Mouse (Mus musculus) brain, adult 2 months (tissue): ENCODE measurements at regions not wholly inside any gene's neighbourhood (a gene's known extent, or its start where the extent isn't known, plus 50 kb on each side); places are given as distances from the start of the nearest gene placed in this dataset.

Experiments
- DNase-seq: peaks from one replicate; pipeline ENCODE4 v3.0.0; 2011; ENCODE audit warnings: low read depth, low spot score

DNA sequence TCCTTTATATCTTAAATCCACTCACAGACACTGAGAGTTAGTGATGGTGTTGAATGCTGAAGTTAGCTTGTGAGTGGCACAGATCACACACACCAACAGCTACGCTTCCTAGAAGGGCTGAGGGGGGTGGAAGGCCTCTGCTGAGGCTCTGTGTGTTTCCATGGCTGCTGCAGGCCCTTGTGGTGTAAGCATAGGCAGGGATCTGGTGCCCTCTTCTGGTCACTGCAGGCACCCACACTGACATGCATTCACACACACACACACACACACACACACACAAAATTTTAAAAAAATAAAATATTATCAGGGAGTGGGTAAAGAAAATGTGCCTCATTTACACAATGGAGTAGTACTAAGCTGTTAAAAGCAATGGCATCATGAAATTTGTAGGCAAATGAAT is 105.5 kb upstream of the 1700021F07Rik start:
- DNase-seq, result no peak

DNA sequence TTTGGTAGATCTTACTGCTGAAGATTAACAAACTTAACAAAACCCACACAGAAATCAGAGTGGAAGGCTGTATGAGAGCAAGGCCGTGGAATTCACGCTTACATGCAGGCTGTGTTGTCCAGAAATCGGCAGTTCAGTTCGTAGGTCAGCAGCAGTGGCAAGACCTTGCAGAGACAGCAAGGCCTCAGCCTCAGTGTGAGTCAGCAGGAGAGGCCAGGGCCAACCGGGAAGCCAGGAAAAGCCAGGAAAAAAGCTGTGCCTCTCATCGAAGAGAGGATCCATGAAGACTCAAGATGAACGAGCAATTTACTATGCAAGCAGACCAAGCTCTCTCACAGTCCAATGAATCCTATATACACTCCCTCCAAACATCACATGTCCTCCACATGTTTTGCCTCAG is 103.4 kb upstream of the 1700021F07Rik start:
- DNase-seq, result no peak

DNA sequence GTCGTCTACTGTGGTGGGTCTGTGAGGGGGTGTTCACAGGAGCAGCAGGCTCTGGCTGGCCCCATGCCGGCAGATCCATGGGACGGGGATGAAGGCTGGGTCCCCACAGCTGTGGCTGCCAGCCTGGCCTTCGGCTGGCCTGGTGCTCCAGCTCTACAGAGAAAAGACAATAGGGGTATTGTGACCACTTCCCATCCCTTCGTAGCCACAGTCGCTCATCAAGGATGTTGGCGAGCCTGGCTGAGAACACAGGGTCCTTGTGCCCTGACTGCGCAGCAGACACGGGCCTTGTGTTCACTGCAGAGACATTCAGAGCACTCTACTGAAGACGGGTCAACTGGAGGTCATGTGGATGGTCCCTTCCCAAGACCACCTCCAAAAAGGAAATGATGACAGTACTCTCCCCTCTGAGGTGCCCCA is 102.4 kb upstream of the 1700021F07Rik start:
- peak; percentile 82 for DNase-seq

DNA sequence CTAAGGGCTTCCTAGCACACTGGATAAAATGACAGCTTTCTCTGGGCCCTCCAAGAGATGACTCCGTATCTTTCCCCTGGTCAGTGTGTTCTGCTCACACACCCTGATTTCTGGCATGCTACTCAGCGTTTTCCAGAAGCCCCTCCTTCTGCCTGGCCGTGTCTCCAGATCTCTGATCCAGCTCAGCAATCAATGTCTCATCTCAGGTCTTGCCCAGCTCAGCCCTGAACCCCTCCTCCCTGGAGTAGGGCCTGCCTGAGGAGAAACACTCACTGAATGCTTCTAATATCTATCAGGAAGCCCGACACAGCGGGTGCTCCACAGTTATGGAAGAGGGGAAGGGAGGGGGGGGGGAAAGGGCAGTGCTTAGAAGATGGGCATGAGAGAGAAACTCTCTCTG is 101.9 kb upstream of the 1700021F07Rik start:
- no peak for DNase-seq

DNA sequence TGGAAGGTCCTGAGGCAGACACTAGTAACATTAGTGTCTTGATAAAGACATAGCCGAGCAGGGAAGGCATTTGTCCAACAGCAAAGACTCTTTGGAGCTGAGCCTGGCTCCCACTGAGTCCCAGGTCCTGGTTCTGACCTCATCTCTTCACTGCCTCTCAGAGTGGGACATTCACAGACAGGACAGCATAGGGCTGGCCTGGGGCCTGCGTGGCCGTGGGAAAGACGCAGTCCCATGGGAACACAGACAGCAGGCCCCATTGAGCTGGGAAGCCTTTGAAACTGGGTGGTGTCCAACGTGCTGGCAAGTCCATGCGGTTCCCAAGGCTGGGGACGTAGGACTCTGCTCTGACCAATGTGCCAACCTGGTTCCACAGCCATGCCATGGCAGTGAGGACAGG is 97.5 kb upstream of the 1700021F07Rik start:
- DNase-seq, result no peak

DNA sequence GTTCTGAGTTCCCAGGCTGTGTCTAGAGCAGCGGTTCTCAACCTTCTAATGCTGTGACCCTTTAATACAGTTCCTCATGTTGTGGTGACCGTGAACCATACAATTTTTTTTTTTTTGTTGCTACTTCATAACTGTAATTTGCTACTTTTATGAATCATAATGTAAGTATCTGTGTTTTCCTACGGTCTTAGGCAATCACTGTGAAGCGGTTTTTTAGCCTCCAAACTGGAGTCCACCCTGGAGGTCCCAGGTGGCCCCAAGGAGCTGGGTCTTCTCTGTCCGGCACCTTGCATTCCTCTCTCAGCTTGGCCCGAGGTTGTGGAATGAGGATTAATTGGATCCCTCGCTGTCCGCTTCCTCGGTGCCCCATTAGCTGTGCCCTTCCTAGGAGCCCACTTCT is 96.6 kb upstream of the 1700021F07Rik start:
- DNase-seq, result no peak

DNA sequence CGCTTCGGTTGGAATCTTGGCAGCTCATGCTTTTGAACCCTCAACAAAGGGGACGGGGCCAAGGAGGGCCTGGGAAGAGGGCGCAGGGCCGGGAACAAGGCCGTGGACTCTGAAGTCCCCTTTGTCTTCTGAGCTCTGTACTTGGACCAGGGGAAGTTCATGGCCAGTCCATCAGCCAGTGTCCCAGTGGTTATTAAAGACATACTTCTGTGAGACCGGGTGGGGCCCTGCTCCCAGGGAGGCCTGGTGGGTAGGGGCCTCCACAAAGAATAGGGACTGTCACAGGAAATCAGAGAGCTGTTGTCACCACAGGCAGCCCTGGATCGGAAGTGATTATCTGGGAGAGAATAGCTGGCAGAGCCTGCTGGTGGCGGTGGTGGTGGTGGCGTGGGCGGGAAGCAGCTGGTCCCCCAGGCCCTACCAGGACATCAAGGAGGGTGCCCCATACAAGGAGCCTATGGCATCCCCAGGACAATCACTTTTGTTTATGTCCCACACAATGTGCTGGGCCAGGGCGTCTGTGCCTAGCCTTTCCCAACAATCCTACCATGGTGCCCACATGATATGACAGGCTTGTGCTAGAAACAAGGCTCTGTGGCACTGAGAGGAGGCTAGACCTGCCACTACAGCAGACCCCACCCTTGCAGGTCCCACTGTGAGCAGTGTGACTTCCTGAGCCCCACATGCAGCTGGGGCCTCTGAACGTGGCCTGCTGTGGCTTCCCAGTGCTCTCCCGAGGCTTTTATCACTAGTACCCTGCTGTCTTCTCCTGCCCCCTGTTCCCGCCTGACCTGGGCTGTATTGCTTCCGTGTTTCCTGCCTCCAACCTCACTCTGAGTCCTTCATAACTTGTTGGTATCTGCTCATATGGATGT is 96.0 kb upstream of the 1700021F07Rik start:
- no peak for DNase-seq

DNA sequence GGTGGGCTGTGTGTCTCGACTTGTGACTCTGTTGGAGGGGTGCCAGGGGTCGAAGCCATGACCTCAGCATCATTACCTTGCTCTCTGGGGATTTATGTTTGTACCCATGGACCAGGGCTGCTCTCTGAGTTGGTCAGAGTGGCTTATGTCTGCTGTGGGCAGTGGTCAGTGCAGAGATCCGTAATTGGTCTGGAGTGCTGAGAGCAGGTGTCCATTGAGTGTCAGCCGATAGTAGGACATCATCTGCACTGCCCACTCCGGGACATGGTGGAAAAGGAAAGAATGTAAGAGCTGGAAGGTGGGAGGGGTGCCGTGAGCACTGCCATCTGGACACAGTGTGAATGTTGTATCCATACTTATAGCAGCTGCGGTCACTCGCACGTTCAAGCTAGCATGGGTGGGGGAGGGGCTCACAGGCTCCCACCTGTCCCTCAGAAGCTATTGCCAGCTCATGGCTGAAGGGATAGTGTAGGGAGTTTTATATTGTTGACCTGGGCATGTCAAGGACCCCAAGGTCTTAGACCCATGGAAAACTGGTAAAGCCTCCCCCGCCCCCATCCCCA is 94.4 kb upstream of the 1700021F07Rik start:
- DNase-seq, result no peak

DNA sequence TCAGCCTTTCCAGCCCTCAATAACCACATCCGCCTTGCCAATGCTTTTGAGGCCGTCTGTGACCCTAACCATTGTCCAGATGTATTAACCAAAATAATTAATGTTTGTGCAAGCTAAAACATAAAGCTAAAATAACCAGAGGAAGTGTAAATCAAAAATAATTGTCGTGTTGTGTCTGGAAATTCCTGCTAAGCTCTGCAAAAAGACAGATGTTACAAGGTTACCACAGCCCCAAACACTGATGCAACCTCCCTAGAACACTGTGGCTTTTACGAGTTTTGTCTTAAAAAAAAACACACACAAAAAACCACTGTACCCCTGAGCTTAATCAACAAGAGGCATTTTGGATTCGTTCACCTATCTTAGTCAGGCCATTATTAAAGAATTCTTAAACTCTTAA is 90.5 kb upstream of the 1700021F07Rik start:
- no peak for DNase-seq

DNA sequence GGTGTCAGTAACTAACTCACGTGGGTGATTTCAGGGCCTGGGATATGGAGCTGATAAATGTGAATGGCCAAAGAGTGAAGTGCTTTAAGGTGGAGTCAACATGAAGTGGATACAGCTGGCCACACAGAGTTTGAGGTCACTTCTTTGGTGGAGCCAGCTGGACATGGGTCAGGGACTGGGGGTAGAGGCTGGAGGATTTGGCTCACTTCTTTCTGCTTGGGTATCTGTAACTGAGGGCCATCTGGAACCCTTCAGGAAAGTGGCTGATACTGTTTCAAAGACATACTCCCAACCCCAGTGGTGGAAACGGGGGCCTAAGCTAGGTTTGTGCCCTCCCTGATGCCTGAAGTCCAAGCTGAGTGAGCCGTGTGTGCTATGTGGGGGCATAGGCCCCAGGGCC is 90.1 kb upstream of the 1700021F07Rik start:
- no peak for DNase-seq

DNA sequence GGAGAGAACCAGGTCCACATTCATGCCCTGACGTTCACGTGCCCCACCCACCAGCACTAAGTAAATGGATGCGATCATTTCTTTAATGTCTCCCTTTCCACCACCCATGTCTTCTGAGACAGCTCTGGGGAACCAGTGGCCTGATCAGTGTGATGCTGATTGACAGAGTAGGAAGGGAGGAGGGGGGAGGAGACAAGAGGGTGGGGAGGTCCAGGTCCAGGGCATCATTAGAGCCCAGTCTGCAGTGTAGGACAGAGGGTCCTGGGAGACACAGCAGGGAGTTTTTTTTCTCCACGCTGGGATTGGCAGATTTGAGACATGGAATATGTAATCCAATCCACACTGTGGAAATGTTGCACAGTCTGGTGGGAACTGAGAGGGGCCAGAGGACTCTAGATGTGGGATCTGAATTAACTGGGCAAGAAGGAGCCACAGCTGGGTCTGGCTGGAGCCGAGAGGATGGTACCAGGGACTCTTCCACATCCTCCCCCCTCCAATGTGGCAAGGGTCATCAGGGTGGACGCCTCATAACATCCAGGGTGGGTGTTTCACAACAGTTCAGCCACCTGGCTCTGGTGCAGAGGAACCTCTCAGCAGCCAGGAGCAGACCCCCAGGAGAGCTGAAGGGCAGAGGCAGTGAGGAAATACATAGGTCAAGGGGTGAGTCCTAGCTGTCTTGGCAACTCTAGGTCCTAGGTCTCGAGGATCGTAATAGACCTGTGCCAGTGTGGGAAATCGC is 89.3 kb upstream of the 1700021F07Rik start:
- no peak for DNase-seq

DNA sequence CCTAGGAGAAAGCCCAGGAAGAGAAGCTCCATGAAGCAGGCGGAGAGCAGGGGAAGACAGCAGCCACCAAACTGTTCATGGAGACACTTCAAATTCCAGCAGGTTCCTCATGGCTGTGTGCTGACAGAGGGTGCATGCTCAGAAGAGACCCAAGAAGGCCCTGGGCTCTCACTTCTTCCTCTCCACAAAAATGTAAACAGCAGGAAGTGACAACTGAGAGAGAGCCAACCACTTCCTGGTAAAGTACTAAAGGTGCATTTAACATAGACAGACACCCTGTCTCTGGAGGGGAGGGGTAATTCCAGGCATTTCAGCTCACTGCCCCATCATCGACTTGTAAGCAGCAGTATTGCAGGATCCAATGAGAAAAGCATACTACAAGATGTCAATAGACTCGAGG is 85.8 kb upstream of the 1700021F07Rik start:
- no peak for DNase-seq

DNA sequence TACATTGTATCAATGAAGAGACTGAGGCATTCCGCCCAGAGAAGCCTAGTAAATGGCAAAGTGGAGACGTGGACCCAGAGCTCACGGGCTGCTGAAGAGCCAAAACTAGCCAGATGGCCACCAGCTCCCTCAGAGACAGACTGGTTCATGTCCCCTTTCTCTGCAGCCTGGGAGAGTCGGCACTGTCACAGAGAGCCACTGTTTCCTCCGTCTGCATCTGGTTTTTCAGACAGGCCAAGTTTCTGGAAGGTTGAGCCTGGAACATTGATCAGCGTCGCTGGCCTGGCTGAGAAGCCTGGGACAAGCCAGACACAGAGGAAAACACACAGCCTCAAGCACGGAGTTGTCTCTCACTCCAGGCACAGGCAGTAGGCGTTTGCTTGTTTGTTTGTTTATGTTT is 83.4 kb upstream of the 1700021F07Rik start:
- DNase-seq, result peak; percentile 43

DNA sequence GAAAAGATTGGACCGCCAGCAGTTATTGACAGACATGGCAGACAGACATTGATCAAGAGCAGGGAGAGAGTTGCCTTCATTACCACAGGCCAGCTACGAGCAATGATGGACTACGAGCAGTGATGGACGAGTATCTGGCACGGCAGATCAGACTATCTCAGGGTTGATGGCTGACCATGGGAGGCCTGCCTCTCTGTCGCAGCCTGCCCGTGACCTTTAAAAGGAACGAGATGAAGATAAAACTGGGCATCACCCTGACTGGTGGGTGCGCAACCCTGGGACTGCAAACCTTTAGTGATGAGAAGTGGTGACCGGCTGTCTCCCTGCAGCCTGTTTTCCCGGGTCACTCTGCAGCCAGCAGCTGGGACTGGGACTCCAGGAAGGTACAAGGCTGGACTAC is 80.3 kb upstream of the 1700021F07Rik start:
- no peak for DNase-seq

DNA sequence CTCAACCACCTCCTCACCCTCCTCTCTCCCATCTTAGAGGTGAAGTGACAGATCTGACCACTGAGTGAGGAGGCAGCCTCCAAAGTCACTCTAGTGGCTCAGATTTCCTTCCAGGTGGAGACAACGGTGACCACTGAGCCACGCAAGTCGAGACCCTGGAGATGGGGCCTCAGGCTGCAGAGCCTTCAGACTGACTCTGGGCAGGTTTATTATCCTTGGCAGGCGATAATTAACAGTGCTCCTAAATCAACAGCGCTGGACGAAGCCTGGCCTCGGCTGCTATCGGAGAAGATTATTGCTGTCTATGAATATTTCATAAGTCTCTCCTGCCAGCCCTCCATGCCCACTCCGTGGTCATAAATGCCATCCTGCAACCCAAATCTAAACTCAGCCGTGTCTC is 79.1 kb upstream of the 1700021F07Rik start:
- no peak for DNase-seq

DNA sequence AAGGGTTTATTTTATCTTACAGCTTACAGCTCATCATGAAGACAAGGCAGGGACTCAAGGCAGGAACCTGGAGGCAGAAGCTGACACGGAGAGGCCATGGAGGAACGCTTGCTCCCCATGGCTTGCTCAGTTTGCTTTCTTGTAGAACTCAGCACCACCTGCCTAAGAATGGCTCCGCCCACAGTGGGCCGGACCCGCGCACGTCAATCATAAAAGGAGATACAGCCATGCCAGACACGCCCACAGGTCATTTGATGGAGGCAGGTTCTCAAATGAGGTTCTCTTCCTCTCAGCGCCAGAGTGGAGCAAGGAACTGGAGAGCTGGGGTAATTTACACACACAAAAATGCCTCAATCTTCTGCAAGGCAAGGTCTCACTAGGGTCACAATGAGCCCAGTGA is 78.0 kb upstream of the 1700021F07Rik start:
- DNase-seq, result no peak

DNA sequence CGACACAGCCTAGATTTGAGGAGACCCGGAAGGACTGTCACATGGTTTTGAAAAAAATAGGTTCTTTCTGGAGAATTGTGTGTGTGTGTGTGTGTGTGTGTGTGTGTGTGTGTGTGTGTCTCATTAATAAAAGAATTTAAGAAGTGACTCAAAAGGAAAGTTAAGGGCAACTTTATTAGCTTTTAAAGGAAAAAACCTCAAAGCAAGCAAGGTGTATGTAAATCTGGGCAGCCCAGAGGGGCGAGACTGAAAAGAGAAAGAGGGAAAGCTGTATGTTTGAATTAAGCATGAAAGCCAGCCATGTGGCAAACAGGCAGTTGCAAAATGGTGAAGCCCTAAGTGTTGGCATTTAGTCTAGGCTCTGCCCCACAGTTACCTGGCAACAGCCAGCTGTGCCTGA is 77.3 kb upstream of the 1700021F07Rik start:
- no peak for DNase-seq

DNA sequence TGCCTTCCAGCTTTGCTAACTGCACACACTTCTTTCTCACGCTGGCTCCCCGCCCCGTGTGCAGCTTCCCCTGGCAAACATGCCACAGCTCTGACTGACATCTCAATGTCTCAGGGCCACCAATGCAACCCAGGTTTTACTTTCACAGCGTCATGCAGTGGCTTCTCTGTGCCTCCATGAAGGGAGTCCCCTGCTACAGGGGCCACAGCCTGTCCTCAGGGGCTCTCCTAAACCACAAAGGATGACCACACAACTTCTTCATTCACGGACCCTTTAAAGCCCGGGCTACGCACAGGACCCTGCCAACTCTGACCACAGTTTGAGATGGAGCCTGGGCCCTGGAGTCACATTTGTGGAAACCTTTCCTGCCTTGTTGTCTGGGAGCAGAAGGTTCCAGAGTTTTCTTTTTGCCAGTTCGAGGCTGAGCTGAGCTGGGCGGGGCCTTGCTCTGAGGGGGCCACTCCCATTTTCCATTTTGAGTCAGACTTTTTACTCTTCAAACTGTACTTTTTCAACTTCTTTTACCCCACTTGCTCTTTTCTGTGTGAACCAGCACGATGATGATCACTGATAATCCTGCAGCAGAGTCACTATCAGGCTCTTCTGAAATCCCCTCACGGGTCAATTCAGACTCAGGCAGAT is 73.7 kb upstream of the 1700021F07Rik start:
- DNase-seq, result no peak

DNA sequence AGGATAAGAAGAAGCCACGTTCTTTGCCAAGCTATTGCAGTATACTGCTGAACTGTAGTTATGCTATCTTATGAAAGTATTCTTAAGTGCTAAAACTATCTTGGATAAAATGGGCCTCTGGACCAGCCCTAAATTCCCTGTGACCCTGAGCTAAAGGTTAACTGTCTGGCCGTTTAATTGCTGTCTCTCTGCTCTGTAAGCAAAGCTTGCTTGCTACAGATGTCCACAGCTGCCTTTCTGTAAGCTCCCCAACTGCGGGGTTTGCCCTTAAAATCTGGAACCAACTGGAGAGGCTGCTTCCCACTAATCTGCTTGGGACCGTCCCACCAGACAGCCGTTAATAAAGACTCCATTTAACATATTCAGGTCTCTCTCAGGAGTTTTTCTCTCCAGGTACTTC is 73.2 kb upstream of the 1700021F07Rik start:
- no peak for DNase-seq

DNA sequence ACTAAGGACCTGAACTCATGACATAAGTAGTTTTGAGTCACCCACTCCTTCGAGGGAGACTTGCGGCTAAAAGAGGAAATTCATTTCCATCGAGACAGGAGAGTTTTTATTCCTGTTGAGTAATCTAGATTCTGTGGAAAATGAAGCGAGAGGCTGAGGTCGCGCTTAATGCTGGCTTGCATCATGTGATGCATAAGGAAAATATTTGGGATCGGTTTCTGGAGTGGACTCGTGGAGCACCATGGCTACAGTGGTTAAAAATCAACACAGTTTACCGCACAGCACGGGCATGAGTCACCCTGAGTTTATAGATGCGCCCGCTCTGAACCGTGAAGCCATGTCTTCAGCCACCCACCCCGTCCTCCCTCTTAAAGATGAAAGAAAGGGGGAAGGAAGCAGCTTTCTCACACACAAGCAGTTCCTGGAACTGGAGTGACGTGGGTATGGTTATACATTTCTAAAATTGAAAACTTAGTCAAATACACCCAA is 70.3 kb upstream of the 1700021F07Rik start:
- DNase-seq, result peak; percentile 46

DNA sequence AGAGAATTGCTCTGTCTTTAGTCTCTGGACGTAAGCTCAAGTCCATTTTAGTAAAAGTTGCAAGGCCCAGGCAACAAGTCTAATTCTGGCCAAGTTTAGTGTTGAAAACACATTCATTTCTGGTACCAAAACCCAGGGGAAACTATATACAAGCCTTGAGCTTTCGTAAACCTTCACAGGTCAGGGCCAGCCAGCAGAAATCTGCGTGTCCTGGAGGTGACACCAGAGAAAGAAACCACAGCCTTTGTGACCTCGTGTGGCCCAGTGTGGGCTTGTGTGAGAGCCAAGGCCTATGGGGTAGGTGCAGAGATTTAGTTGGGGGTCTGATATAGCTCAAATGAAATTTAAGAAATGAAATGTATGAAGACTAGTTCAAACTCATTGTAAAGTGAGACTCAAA is 69.6 kb upstream of the 1700021F07Rik start:
- no peak for DNase-seq
